Mouse (Mus musculus): ENCODE data around the gene Mcu. TPM values are rescaled to one million over a fixed set of nuclear protein-coding genes. Genes with fewer than 3 reads are reported as not detected.

The Mcu gene
- polyA plus RNA-seq, 1 experiment from 2014 or later: 26.2 TPM

DNA sequence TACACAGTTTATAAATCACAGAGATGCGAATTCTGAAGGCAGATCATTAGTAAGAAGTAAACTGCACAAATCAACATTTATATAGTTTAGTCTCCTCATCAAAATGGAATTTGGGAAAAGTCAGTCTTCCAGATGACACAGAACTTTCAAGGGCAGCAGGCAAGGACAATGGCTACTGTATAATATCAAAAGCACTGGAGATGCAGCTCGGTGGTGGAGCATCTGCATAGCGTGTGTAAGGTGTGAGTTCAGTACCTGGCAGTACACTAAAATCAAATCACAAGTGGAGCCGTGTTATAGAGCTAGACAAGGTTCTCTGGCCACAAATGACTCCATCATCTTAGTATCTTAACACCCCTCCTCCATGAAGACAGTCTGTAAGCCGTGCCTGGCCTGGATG lies 58.3 kb downstream of the Mcu start:
- Histone ChIP-seq H3K4me1 (ENCODE audit: control insufficient read depth, insufficient read depth, low read length) (no peaks in the 10 kb centered on the region), H3K36me3 (ENCODE audit: control insufficient read depth, insufficient read depth, low read length) (no peaks in the 10 kb centered on the region), H3K4me3 (ENCODE audit: low read depth, low read length) (no peak overlapping the region), H3K27me3 (ENCODE audit: control insufficient read depth, insufficient read depth, low read length) (no peaks in the 10 kb centered on the region), H3K4me2 (ENCODE audit: low read depth) (no peak overlapping the region), H3K9me3 (ENCODE audit: control insufficient read depth, low read length) (no peaks in the 10 kb centered on the region), H3K9ac (ENCODE audit: low read length) (no peak overlapping the region), H3K27ac (ENCODE audit: low read depth, low read length) (no peak overlapping the region)
- no peak for DNase-seq (ENCODE audit: low spot score)
- 86% methylated on average over 5 of the region's 5 CpGs for WGBS
- ATAC-seq (ENCODE audit: insufficient read depth, low FRiP score, low TSS enrichment): no peak

DNA sequence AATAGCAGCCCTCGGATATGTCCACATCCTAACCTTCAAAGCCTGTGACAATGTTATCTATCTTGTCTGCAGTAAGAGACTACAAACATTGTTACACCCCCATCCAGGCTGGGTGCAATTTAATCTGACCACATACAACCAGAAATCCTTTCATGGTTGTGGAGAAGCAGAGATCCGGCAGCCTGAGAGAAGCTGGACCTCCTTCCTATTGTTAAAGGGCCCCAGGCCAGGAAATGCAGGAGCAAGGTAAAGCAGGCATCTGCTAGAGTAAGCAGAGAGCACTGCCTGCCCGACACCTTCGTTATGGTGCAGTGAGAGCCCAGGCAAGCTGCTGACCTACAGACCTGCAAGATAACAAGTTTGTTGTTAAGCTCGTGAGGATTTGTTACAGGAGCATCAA lies 60.0 kb downstream of the Mcu start:
- H3K4me2 ChIP-seq (ENCODE audit: low read depth): no peak overlapping the region
- H3K4me1 ChIP-seq (ENCODE audit: control insufficient read depth, insufficient read depth, low read length): no peaks in the 10 kb centered on the region
- H3K4me3 ChIP-seq (ENCODE audit: low read depth, low read length): no peak overlapping the region
- no peaks in the 10 kb centered on the region for H3K9me3 ChIP-seq (ENCODE audit: control insufficient read depth, low read length)
- DNase-seq (ENCODE audit: low spot score) (no peak), ATAC-seq (ENCODE audit: insufficient read depth, low FRiP score, low TSS enrichment) (no peak)
- no peak overlapping the region for H3K9ac ChIP-seq (ENCODE audit: low read length)
- no peaks in the 10 kb centered on the region for H3K27me3 ChIP-seq (ENCODE audit: control insufficient read depth, insufficient read depth, low read length)
- no peak overlapping the region for H3K27ac ChIP-seq (ENCODE audit: low read depth, low read length)
- WGBS: 54% methylated on average over 5 of the region's 5 CpGs
- no peaks in the 10 kb centered on the region for H3K36me3 ChIP-seq (ENCODE audit: control insufficient read depth, insufficient read depth, low read length)

DNA sequence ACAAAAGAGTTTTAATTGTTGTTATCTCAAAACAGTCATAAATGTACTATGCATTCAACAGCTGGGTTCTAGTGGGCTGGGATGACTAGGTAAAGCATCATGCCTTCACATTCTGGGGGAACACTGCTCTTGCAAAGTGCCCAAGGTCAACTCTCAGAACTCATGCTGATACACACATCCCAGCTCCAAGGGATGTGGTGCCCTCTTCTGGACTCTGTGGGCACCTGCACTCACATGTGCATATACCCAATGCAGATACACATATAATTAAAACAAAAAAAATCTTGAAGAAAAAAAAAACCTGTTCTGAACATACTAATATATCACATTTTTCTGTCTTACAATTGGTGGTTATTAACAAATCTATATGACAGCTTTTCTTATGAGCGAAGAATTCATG lies 62.2 kb downstream of the Mcu start:
- no peak for ATAC-seq (ENCODE audit: insufficient read depth, low FRiP score, low TSS enrichment)
- no peak for DNase-seq (ENCODE audit: low spot score)

DNA sequence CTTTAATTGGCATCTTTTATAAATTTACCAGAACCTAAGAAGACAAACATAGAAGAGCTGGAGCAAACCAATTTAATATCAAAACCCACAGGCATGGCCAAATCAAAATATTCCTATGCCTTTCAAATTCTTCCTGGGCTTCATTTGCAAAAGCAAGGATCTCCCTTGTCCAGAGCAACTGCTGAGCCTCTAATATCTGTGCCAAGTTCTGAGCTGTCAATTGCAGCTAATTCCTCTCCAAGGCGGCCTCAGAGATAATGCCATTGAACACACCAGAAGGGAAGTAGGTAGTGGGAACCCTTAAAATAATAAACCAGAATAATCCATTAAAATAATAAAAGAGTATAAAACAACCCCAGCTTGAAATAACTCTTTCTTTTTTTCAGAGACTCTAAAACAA lies 64.0 kb downstream of the Mcu start:
- Histone ChIP-seq H3K4me1 (ENCODE audit: control insufficient read depth, insufficient read depth, low read length) (no peaks in the 10 kb centered on the region), H3K9ac (ENCODE audit: low read length) (no peak overlapping the region), H3K4me3 (ENCODE audit: low read depth, low read length) (no peak overlapping the region), H3K4me2 (ENCODE audit: low read depth) (no peak overlapping the region), H3K9me3 (ENCODE audit: control insufficient read depth, low read length) (no peaks in the 10 kb centered on the region), H3K36me3 (ENCODE audit: control insufficient read depth, insufficient read depth, low read length) (no peaks in the 10 kb centered on the region), H3K27me3 (ENCODE audit: control insufficient read depth, insufficient read depth, low read length) (no peaks in the 10 kb centered on the region), H3K27ac (ENCODE audit: low read depth, low read length) (no peak overlapping the region)
- DNase-seq (ENCODE audit: low spot score) (no peak), ATAC-seq (ENCODE audit: insufficient read depth, low FRiP score, low TSS enrichment) (no peak)
- 89% methylated on average over 1 of the region's 1 CpGs for WGBS

More for the DNA sequence above, 62.2 kb downstream of the Mcu start:
- H3K4me3 ChIP-seq (ENCODE audit: low read depth, low read length): no peak overlapping the region
- H3K27me3 ChIP-seq (ENCODE audit: control insufficient read depth, insufficient read depth, low read length): no peaks in the 10 kb centered on the region
- H3K4me1 ChIP-seq (ENCODE audit: control insufficient read depth, insufficient read depth, low read length): no peaks in the 10 kb centered on the region
- no peak overlapping the region for H3K27ac ChIP-seq (ENCODE audit: low read depth, low read length)
- H3K36me3 ChIP-seq (ENCODE audit: control insufficient read depth, insufficient read depth, low read length): no peaks in the 10 kb centered on the region
- H3K9ac ChIP-seq (ENCODE audit: low read length): no peak overlapping the region
- no peak overlapping the region for H3K4me2 ChIP-seq (ENCODE audit: low read depth)
- WGBS: 98% methylated on average over 1 of the region's 1 CpGs
- no peaks in the 10 kb centered on the region for H3K9me3 ChIP-seq (ENCODE audit: control insufficient read depth, low read length)

DNA sequence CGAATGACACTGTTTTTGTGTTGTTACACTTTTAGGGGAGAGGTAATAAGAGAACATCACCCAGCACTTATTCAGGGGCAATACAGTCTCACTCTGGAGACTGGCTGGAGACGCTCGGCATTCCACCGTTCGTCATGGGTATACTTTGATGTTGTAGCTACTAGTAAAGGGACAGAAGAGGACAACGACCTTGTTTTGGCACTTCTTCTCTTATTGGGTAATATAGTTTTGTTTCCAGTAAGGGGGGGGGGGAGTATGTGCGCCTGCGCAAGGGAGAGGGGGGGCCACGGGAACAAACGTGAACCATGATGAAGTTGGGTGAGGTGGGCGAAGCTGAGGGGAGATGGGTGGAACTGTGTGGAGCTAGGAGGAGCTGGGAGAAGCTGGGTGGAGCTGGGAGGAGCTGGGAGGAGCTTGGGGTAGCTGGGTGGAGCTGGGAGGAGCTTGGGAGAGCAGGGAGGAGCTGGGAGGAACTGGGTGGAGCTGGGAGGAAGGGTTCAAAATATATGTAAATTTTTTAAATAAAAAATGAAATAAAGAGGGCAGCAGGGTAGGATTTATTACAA lies 67.6 kb downstream of the Mcu start:
- H3K4me1 ChIP-seq (ENCODE audit: control insufficient read depth, insufficient read depth, low read length): no peaks in the 10 kb centered on the region
- no peak overlapping the region for H3K9ac ChIP-seq (ENCODE audit: low read length)
- no peaks in the 10 kb centered on the region for H3K27me3 ChIP-seq (ENCODE audit: control insufficient read depth, insufficient read depth, low read length)
- no peak overlapping the region for H3K27ac ChIP-seq (ENCODE audit: low read depth, low read length)
- no peak overlapping the region for H3K4me2 ChIP-seq (ENCODE audit: low read depth)
- no peak overlapping the region for H3K4me3 ChIP-seq (ENCODE audit: low read depth, low read length)
- no peaks in the 10 kb centered on the region for H3K36me3 ChIP-seq (ENCODE audit: control insufficient read depth, insufficient read depth, low read length)
- DNase-seq (ENCODE audit: low spot score) (no peak), ATAC-seq (ENCODE audit: insufficient read depth, low FRiP score, low TSS enrichment) (no peak)
- H3K9me3 ChIP-seq (ENCODE audit: control insufficient read depth, low read length): peaks cover 2% of the 10 kb centered on the region; the same call in 1 of the 2 replicates
- 73% methylated on average over 10 of the region's 11 CpGs for WGBS

DNA sequence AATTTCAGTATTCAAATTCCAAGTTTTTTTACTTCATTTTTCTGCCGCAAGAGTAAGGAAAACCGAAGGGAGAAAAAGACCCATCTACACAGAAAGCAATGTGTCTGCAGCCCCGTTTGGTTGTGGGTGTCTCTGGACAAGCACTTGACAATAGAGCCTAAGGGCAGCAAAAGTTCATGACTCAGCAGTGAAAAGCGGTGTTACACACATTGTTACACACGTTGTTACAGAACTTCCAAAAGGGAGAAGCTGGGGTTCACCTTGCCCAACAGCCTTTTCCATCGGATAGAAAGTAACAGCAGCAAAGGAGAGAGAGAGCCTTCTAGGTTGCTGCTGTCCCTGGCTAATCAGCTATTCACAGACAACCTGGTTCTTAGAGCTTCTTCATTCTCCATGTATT lies 68.3 kb downstream of the Mcu start:
- H3K4me1 ChIP-seq (ENCODE audit: control insufficient read depth, insufficient read depth, low read length): no peaks in the 10 kb centered on the region
- DNase-seq (ENCODE audit: low spot score): no peak
- no peak for ATAC-seq (ENCODE audit: insufficient read depth, low FRiP score, low TSS enrichment)
- 51% methylated on average over 6 of the region's 6 CpGs for WGBS
- H3K27me3 ChIP-seq (ENCODE audit: control insufficient read depth, insufficient read depth, low read length): no peaks in the 10 kb centered on the region
- H3K4me3 ChIP-seq (ENCODE audit: low read depth, low read length): no peak overlapping the region
- no peak overlapping the region for H3K27ac ChIP-seq (ENCODE audit: low read depth, low read length)
- H3K4me2 ChIP-seq (ENCODE audit: low read depth): no peak overlapping the region
- no peak overlapping the region for H3K9ac ChIP-seq (ENCODE audit: low read length)
- H3K9me3 ChIP-seq (ENCODE audit: control insufficient read depth, low read length): peaks cover 2% of the 10 kb centered on the region; the same call in 1 of the 2 replicates
- no peaks in the 10 kb centered on the region for H3K36me3 ChIP-seq (ENCODE audit: control insufficient read depth, insufficient read depth, low read length)

DNA sequence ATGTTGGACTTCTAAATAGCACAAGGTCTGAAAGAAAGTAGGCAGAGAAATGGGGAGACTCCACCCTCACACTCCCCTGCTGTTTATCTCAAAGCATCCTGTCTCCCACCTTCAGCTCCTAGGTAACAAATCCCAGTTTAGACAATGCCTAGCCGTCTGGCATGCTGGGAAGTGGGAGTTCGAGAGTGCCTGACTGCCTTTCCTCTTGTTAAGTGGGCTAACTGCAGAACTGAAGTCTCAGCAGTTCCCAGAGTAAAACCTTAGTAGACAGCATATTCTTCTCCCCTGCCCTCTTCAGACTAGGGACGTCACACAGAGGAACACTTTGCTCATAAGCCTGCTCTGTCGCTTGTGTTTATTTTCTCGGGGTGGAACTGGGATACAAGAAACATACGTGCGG lies 69.1 kb downstream of the Mcu start:
- no peaks in the 10 kb centered on the region for H3K27me3 ChIP-seq (ENCODE audit: control insufficient read depth, insufficient read depth, low read length)
- no peak overlapping the region for H3K9ac ChIP-seq (ENCODE audit: low read length)
- ATAC-seq (ENCODE audit: insufficient read depth, low FRiP score, low TSS enrichment) (no peak), DNase-seq (ENCODE audit: low spot score) (no peak)
- H3K36me3 ChIP-seq (ENCODE audit: control insufficient read depth, insufficient read depth, low read length): no peaks in the 10 kb centered on the region
- H3K4me2 ChIP-seq (ENCODE audit: low read depth): no peak overlapping the region
- no peaks in the 10 kb centered on the region for H3K4me1 ChIP-seq (ENCODE audit: control insufficient read depth, insufficient read depth, low read length)
- 40% methylated on average over 7 of the region's 7 CpGs for WGBS
- no peak overlapping the region for H3K4me3 ChIP-seq (ENCODE audit: low read depth, low read length)
- H3K27ac ChIP-seq (ENCODE audit: low read depth, low read length): no peak overlapping the region
- peaks cover 2% of the 10 kb centered on the region; the same call in 1 of the 2 replicates for H3K9me3 ChIP-seq (ENCODE audit: control insufficient read depth, low read length)

DNA sequence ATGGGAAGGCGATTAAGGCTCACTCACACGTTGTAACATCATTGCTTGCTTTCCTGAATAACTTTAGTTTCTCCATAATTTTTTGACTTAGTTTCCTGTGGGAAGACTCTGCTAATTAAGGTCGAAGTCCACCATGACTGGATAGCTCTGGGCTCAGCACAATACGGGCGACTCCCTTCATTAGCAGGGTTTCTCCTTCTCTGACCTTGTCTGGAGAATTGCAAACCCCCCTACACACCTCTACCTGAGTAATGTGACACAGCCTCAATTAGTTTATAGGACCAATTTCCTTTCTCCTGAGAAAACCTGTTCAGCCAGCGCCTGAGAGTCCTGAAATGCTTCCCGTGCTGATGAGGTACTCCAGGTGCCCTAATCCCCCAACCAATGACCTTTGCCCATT lies 71.3 kb downstream of the Mcu start:
- no peaks in the 10 kb centered on the region for H3K4me1 ChIP-seq (ENCODE audit: control insufficient read depth, insufficient read depth, low read length)
- no peak overlapping the region for H3K27ac ChIP-seq (ENCODE audit: low read depth, low read length)
- ATAC-seq (ENCODE audit: insufficient read depth, low FRiP score, low TSS enrichment) (no peak), DNase-seq (ENCODE audit: low spot score) (no peak)
- H3K36me3 ChIP-seq (ENCODE audit: control insufficient read depth, insufficient read depth, low read length): no peaks in the 10 kb centered on the region
- H3K4me3 ChIP-seq (ENCODE audit: low read depth, low read length): no peak overlapping the region
- WGBS: 94% methylated on average over 7 of the region's 7 CpGs
- no peaks in the 10 kb centered on the region for H3K27me3 ChIP-seq (ENCODE audit: control insufficient read depth, insufficient read depth, low read length)
- H3K9me3 ChIP-seq (ENCODE audit: control insufficient read depth, low read length): peaks cover 2% of the 10 kb centered on the region; the same call in 1 of the 2 replicates
- no peak overlapping the region for H3K4me2 ChIP-seq (ENCODE audit: low read depth)
- H3K9ac ChIP-seq (ENCODE audit: low read length): no peak overlapping the region

DNA sequence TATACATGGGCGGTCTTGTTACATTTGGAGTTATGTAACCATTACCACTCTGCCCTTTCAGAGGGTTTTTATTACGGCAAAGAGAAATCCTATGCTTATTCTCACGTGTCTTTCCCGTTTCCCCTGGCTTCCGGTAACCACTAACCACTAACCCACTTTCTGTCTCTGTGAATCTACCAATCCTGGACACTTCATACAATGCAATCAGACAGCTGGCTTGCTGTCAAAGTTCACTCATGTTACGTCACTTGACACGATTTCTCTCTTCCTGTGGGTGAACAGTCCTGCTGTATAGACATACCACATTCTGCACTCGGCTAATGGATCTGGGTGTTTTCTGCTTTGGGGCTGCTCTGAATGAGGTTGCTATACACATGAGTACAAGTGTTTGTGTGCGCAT lies 73.1 kb downstream of the Mcu start:
- 93% methylated on average over 9 of the region's 9 CpGs for WGBS

More for the DNA sequence above, 73.1 kb downstream of the Mcu start:
- Histone ChIP-seq H3K36me3 (ENCODE audit: control insufficient read depth, insufficient read depth, low read length) (no peaks in the 10 kb centered on the region), H3K4me1 (ENCODE audit: control insufficient read depth, insufficient read depth, low read length) (peaks cover 12% of the 10 kb centered on the region), H3K27ac (ENCODE audit: low read depth, low read length) (no peak overlapping the region), H3K9me3 (ENCODE audit: control insufficient read depth, low read length) (peaks cover 2% of the 10 kb centered on the region; the same call in 1 of the 2 replicates), H3K4me2 (ENCODE audit: low read depth) (no peak overlapping the region), H3K27me3 (ENCODE audit: control insufficient read depth, insufficient read depth, low read length) (no peaks in the 10 kb centered on the region), H3K9ac (ENCODE audit: low read length) (no peak overlapping the region), H3K4me3 (ENCODE audit: low read depth, low read length) (no peak overlapping the region)
- DNase-seq (ENCODE audit: low spot score): no peak
- ATAC-seq (ENCODE audit: insufficient read depth, low FRiP score, low TSS enrichment): no peak

Data from neural tube, embryonic 11.5 days (tissue).